Mouse (Mus musculus) cortical plate, adult 2 months (tissue): Measurements from ENCODE around the gene Cby1. TPM values are rescaled to one million over a fixed set of nuclear protein-coding genes. Genes with fewer than 3 reads are reported as not detected.

Experiments
- H3K27ac ChIP-seq: fragments of 200-500 bp; 2 replicates; pipeline ENCODE4 v1.5.1; 2012; ENCODE audit warnings: low read length, control low read depth, inconsistent platforms; ENCODE audit not compliant: insufficient read depth
- H3K4me1 ChIP-seq: fragments of 200-500 bp; 2 replicates; pipeline ENCODE4 v1.6.1; 2011; ENCODE audit warnings: low read length; ENCODE audit not compliant: control insufficient read depth, insufficient read depth
- H3K4me3 ChIP-seq: fragments of 200-500 bp; 2 replicates; pipeline ENCODE4 v1.5.1; 2011; ENCODE audit warnings: mild to moderate bottlenecking, low read length, control low read depth; ENCODE audit not compliant: insufficient read depth
- CTCF ChIP-seq: fragments of 200-500 bp; IDR thresholded peaks from 2 replicates; pipeline ENCODE4 v1.5.1; 2011; ENCODE audit warnings: mild to moderate bottlenecking, control low read depth, low read length; ENCODE audit not compliant: insufficient read depth; ENCODE audit errors: extremely low read depth
- POLR2A ChIP-seq: fragments of 200-500 bp; IDR thresholded peaks from 2 replicates; pipeline ENCODE4 v1.6.1; 2011; ENCODE audit warnings: mild to moderate bottlenecking, low read length, control low read depth; ENCODE audit not compliant: insufficient read depth; ENCODE audit errors: extremely low read depth
- polyA plus RNA-seq: library from polyadenylated mRNA; depleted of rRNA; stranded (reverse); fragments of >200 nt; gene quantifications from 2 replicates; pipeline ENCODE4 v1.2.3, GENCODE M21; 2012

The Cby1 gene
- polyA plus RNA-seq, 1 experiment: 35.6 TPM

DNA sequence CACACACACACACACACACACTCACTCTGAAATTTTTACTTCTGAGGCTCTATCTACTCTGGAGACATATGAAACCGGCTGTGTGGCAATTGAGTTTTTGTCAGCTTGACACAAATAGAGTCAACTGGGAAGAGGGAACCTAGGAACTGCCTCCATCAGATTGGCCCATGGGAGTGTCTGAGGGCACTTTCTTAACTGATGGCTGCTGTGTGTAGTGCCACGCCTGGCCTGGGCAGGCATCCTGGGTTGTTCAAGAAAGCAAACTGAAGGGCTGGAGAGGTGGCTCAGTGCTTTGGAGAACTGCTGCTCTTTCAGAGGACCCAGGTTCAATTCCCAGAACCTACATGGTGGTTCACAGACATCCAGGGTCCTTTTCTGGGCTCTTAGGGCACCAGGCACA is 13.5 kb upstream of the Cby1 start:
- peaks cover 3% of the 10 kb centered on the region; the same call in 1 of the 2 replicates for H3K4me1 ChIP-seq
- H3K27ac ChIP-seq: no peak overlapping the region
- no peak for TF ChIP-seq CTCF
- TF ChIP-seq POLR2A: no peak
- no peak overlapping the region for H3K4me3 ChIP-seq

DNA sequence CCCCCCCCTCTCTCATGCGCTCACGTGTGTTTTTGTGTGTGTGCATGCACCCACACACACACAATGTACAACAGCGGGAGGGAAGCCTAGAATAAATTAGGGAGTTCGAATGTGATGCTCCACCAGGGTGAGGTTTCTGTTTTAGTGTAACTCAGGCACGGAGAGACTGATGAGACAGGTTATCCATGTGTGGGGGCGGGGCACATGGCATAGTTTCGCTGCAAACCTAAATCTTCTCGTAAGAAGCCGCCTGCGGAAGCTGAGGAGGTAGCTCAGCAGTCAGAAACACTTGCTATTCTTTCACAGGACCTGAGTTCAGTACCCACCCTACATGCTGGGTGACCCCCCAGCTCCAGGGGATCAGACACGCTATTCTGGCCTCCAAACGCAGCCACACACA is 10.9 kb upstream of the Cby1 start:
- no peaks in the 10 kb centered on the region for H3K4me1 ChIP-seq
- TF ChIP-seq POLR2A (no peak), CTCF (no peak)
- H3K27ac ChIP-seq: no peak overlapping the region
- H3K4me3 ChIP-seq: no peak overlapping the region

DNA sequence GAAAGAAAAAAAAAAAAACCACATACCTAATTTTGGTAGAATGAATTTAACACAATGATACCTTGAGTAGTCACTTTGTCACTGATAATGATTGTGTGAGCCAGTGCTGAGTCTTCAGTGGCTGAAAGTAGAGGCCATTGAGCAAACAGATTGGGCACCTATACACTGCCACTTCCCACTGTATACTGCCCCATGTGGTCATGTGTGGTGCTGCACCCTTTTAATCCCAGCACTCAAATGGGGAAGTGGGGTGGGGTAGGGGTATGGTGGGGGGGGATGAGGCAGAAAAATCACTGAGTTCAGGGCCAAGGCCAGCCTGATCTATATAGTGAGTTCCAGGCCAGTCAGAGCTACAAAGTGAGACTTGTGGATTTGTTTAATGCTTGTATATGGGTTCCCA is 8.4 kb upstream of the Cby1 start:
- Histone ChIP-seq H3K27ac (no peak overlapping the region), H3K4me1 (no peaks in the 10 kb centered on the region), H3K4me3 (no peak overlapping the region)
- TF ChIP-seq POLR2A (no peak), CTCF (peak; percentile 63)

DNA sequence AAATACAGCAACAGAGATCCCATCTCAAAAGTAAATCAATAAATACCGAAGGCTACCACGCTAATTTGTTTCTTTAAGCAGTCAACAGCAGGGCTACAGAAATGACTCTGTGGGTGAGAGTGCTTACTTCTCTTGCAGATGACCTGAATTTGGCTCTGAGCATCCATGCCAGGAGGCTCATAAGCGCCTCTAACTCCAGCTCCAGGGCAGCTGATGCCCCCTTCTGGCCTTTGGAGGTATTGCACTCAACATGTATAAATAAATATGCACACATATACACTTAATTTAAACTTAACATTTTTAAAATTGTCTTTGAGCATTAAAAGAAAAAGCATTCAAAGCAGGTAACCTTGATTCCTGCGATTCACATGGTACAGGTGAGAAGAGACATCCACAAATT is 7.5 kb upstream of the Cby1 start:
- Histone ChIP-seq H3K4me1 (no peaks in the 10 kb centered on the region), H3K27ac (no peak overlapping the region), H3K4me3 (no peak overlapping the region)
- TF ChIP-seq CTCF (peak; percentile 25; the same call in 1 of the 2 replicates), POLR2A (no peak)

DNA sequence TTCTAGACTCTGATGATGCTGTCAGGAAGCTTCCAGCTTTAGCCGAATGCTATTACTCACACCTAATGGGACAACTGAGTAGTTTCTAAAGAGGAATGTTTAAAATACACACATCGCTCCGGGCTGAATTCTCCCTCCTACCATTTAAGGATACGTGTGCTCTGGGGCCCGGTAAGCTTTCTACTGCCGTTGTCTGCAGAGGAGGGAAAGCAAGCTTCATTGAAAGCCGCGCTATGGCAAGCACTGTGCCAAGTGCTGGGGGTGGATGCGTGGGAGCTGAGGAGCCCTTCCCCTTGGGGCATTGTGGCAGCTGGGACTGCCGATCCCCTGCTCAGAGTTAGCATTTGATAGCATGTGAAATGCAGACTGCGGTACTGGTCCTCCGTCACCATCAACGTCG is 2.5 kb upstream of the Cby1 start:
- no peak for TF ChIP-seq POLR2A
- no peak for TF ChIP-seq CTCF
- H3K4me3 ChIP-seq: no peak overlapping the region
- H3K4me1 ChIP-seq: peaks cover 4% of the 10 kb centered on the region
- no peak overlapping the region for H3K27ac ChIP-seq

DNA sequence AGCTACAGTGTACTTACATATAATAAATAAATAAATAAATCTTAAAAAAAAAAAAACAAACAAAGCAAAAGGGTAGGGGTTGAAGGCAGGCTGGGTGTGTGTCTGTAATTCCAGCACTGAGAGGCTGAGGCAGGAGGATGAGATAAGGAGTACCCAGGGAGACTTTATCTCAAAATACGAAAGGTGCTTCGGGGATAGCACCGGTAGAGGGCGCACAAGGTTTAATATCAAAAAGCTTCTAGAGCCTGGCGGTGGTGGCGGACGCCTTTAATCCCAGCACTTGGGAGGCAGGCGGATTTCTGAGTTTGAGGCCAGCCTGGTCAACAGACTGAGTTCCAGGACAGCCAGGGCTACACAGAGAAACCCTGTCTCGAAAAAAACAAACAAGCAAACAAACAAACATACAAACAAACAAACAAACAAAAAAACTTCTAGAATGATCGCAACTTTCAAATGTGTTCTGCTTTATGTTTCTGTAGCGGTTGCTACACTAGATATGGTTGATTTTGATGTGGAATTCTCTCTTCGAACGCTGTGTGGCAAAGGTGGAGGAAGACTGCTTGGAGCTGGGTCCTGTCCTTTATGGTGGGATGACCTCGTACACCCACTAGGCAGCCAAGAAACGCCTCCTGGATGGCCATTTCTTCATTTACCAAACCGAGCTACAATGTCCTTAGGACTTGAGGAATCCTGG is 1.0 kb upstream of the Cby1 start:
- H3K27ac ChIP-seq: peak overlapping the region; percentile 97
- TF ChIP-seq CTCF: peak; percentile 60
- TF ChIP-seq POLR2A: no peak
- peak overlapping the region; percentile 84 for H3K4me3 ChIP-seq
- H3K4me1 ChIP-seq: peaks cover 4% of the 10 kb centered on the region

DNA sequence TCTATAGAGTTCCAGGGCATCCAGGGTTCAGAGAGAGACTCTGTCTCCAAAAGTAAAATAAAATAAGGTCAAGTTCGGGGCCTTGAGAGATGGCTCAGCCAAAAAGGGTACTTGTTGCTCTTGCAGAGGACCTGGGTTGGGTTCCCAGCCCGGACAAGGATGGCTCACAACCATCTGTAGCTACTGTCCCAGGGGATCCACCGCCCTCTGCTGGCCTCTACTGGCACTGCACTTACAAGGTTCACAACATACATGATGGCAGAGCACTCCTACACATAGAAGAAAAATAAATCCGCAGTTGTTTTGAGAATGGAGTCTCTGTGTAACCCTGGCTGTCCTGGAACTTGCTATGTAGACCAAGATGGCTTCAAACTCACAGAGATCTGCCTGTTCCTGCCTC is 2.9 kb downstream of the Cby1 start:
- no peak for TF ChIP-seq POLR2A
- TF ChIP-seq CTCF: peak; percentile 21; the same call in 1 of the 2 replicates
- H3K27ac ChIP-seq: no peak overlapping the region
- peaks cover 11% of the 10 kb centered on the region for H3K4me1 ChIP-seq
- H3K4me3 ChIP-seq: no peak overlapping the region

DNA sequence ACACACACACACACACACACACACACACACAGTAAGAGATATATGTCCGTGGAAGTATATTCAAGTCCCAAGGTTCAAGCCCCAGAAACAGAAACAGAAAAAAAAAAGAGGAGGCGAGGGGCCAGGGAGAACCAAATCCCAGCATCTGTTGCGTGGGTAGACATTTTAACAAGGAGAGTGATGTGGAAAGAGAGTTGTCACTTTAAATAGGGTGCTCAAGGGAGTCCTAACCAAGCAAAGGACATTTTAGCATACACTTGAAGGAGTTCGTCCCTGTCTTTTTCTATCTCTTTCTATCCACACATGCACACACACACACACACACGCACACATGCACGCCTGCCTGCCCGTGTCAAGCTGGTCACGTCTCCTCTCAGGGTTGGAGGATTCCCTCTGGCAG is 5.7 kb downstream of the Cby1 start:
- Histone ChIP-seq H3K27ac (no peak overlapping the region), H3K4me1 (peaks cover 10% of the 10 kb centered on the region), H3K4me3 (no peak overlapping the region)
- TF ChIP-seq POLR2A (no peak), CTCF (no peak)

DNA sequence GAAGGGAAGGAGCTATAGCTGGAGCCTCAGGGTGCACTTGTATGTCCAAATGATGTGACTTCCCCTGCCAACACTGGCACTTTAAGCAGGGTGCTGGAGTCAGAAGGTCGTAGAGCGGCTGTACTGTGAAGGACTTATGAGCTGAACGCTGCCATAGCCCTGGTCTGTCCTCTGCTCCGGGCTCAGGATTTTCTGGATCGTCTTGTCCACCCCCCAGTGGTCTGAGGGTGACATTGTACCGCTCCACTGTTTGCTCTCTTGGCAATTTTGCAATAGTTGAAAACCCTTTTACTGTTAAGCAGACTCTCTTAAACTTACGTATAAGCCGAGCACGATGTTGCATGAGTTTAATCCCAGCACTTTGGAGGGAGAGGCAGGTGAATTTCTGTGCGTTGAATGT is 10.2 kb downstream of the Cby1 start:
- Histone ChIP-seq H3K27ac (no peak overlapping the region), H3K4me1 (peaks cover 10% of the 10 kb centered on the region), H3K4me3 (no peak overlapping the region)
- no peak for TF ChIP-seq POLR2A

DNA sequence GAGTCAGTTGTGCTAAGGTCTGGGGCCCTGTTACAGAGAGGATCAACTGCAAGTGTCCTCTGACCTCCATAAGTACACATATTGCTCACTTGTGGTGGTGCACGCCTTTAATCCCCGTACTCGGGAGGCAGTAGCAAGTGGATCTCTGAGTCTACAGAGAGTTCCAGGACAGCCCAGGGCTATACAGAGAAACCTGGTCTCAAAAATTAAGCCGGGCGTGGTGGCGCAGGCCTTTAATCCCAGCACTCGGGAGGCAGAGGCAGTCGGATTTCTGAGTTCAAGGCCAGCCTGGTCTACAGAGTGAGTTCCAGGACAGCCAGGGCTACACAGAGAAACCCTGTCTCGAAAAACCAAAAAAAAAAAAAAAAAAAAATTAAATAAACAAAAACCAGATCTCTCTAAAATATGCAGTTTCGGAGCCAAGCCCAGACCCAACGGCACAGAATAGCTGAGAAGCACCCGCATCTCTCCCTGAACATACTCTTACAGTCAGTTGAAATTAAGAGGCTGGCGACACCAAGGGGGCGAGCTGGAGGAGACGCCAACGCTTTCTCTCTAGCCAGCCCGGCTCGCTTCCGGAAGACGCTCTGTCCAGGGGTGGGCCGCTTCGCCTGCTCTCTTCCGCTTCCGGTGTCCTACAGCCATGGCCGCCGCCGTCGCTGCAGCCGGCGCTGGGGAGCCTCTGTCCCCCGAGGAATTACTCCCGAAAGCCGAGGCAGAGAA is 11.4 kb downstream of the Cby1 start, which contains the start of gene Tomm22:
Gene Tomm22, plus strand, starts transcription at position 613 of the 723 bp plus-strand sequence.
- H3K27ac ChIP-seq: no peak within 1 kb of the TSS
- TF ChIP-seq CTCF (peak; percentile 34; the same call in 1 of the 2 replicates), POLR2A (no peak; the same call in 1 of the 2 replicates)
- H3K4me3 ChIP-seq: peak within 1 kb of the TSS; percentile 69
- H3K4me1 ChIP-seq: peaks cover 4% of the 10 kb centered on the region
